Mouse (Mus musculus) layer of hippocampus, adult 11-12 months (tissue): ENCODE measurements around the gene Tbx18.
A peak's percentile ranks its signal among the peaks of the same experiment; 100 is the strongest.

Experiments used
- DNase-seq: peaks from one replicate; pipeline ENCODE4 v3.0.0; 2022; ENCODE audit warnings: low spot score

The Tbx18 gene

DNA sequence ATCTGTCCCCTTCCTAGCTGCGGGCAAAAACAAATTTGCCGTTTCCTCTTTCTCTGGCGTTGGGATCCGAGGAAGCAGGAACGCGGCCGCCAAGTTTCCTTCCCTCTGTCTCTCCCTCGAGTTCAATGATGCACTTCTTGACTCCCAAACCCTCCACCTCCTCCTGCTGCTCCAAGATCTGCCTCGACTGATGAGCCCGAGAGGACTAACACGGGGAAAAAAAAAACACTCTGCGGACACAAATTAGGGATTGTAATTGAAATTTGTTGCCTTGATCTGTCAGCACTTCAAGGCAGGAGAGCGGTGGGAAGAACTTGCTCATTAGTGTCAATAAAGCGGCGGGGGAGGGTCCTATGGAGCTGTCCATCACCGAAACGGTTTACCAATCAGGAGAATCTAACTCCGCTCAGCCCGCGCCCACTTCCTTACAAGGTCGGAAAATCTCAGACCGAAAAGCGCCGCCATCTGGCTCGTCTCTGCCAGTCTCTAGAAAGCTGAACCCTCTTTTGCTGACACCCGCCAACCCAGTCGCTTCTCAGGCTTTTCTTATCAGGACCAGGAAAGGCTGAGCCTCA is at the start of gene Tbx18:
Gene Tbx18 (minus strand): TSS at position 300 of the 575 bp plus-strand sequence.
- DNase-seq = no peak

DNA sequence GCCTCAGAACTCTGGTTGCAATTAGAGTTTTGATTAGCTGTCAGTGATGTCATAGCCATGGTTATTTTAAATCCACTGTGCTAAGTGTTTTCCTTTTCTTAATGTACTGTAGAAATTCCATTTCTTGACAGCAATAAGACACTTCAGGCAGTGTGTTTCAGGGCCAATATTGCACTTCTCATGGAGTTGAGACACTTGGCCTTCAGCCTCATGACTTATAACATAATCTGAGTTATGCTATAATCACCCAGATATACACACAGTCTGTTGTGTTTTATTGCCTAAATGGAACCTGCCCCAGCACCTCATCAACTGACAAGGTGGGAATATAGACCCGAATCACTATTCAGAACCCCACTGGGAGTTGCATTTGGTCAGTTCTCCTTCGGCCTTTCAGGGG is 42.9 kb upstream of the Tbx18 start:
- no peak for DNase-seq

DNA sequence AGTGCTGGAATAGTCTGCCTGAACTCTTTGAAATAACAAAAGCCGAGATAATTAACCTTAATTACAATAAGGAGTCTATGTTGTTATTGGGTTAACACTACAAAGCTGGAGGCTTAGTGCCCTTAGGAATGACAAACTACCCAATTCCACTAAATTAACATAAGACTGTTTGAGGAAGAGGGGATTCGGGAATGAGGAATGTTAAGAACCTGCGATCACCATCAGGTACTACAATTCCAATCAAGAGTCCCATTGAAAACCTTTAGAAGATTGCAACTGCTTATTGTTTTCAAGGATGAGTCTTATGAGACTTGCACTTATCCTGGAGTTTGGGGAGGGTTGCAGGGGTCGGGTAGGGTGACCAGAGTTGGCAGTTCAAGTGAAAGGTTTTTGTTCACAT is 24.6 kb upstream of the Tbx18 start:
- DNase-seq = no peak

DNA sequence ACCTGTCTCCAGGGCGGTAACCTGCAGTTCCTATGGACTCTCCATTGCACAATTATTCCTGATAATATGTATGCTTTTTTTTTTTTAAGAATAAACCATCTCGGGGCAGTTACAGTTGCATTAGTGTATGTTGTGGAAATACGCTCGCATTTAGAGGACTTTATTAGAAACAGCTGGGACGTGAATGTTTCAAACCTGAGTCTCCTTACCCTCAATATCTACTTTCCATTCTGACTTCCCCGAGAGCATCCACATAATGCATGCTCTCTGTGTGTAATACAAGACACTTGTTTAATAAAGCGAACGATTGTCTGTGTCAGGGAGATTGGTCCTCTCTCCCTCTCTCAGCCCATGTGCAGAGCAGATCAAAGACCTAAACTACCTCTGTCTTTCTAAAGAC is 10.5 kb upstream of the Tbx18 start:
- DNase-seq = no peak

DNA sequence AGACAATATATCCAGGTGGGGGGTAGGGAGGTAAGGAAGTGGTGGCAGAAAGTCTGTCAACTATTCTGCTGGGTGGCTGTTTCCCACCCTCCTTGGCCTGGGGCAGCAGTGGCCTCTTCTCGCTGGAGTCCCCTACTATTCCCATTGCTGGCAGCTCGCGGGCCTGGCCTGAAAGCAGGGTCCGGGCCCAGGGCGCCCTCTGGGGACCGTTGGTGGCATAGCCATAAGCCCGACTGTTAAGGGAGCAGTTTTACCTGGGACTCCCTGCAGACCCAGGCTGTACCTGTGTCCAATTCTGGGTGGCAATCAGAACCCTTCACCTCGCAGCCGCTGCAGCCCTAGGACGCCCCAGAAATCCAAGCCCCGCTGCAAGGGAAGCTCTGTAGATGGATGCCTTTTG is 9.6 kb upstream of the Tbx18 start:
- DNase-seq = peak; percentile 35

DNA sequence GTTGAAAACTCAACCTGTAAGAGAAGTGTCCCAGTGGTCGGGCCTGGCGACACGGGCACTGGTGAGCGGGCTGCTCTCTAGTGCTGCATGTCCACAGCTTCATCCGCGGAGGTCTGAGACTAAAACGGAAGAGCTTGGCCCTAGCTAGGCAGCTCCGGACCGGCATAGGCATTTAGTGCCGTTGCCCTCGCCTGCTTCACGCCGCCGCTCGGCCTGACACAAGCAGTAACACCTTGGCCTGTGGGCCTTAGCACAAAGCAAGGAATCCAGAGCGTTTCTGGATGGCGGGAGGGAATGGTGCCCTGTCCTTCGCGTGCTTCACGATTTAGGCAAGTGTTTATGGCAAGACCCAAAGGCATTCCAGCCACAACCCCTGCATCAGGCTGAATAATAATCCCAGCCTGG is 9.2 kb upstream of the Tbx18 start:
- DNase-seq = no peak

DNA sequence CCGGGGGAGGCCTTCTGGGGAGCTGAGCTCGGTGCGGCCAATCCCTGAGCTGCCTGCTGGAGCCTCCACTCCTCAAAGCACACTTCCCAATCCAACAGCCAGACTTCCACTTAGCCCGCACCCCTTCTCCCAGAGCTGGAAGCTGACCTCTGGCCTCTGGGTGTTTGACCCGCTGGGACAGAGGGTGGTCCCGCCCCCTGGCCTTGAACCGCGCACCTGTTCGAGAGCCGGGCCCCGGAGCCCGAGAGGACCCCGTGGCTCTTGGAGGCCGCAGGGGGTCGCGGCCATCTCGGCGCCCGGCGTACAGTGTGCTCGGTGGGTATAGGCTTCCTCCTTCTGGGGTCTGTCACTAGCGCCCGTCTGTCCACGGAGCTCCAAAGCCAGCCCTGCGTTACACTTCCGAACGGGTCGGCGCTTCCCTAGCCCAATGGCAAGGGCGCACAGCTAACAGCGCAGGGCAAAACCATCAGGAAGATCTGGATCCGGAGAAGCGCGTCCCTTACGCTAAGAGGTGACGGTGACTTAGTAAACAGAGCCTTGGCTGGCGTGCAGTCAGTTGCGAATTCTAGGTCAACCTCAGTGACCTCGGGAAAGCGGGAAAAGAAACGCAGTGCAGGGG is 8.6 kb upstream of the Tbx18 start:
- DNase-seq = no peak

DNA sequence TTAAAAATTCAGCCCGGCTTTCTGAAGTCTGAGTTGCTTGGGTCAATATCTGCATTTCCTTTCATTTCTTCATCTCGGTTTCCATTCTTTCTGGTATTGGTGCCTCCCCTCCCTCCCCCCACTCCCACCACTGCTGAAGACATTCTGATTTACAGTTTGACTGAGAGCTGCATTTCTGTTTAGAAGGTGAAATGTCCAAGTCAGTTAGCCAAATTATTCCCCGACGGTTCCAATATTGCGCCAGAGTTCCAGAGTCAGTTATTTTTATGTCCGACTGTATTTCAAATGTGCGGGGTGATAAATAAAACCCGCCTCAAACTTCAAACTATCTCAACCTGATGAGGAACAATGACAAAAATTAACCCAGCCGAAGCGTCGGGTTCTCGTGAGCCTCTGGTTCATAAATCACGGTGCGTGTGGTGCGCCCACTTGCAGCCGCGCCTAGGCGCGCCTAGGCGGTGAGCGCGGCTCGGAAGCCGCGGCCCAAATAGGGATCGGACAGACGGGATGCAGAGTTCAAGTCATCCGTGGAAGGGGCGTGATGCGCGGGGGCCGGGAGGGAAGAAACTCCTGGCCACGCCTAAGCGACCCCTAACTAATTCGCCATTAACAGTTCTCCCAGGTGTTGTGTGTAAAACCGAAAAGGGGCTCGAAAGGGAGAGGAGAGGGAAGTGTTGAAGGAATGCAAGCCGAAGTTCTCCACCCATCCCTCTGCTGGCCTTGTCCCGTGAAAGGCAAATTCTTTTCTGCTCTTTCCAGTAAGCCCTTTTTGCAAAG is 7.9 kb upstream of the Tbx18 start:
- DNase-seq = no peak

DNA sequence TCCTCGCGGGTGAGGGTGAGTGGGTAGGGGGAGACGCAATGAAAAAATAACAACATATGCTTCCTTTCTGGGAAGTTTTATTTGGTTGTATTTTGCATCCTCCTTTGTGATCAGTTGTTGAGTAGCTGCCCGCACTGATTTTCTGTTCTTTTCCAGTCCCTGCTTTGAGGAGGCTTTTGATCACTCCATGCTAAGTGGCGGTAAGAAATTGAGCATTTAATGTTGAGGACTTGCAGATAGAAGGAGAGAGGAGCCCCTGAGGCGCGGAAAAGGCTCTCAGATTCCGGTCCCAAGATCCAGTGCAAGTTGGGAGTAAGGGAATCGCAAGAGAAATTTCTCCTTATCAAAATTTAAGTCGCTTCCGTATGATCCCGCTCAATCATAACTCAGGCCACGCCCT is 7.1 kb upstream of the Tbx18 start:
- no peak for DNase-seq

DNA sequence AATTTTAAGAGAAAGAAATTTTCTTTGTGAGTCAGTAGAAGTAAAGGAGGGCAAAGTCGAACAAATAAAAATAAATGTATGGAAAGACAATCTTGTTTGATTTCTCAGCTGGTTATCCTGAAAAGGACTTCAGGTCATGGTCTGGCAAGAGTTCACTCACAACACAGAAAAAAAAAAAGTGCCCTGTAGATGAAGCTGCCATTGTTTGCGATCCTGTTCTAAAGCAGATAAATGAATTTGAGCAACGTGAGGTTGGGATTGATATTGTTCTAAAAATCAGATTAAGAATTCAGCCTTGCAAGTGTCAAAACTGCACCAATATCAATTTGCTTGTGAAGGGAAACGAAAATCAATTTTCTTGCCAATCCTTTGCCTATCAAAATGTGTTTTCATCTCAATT is 6.2 kb upstream of the Tbx18 start:
- no peak for DNase-seq

DNA sequence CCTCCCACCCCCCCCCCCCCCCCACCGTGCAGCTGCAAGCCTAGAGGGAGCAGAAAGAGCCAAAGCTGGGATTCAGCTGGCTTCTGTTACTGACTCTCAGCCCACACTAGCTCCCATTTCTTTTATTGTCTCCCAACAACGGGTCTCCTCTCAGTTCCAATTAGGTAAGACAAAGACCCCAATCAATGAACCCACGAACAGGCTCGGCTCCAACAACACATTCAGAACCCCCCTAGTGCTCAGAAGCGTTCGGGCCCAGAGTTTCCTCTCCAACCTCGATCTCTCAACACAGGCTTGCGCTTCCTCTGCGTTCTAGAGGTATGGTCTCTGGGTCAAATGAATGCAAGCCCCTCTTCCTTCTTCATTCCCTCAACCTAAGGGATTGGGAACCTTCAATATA is 4.0 kb upstream of the Tbx18 start:
- no peak for DNase-seq

DNA sequence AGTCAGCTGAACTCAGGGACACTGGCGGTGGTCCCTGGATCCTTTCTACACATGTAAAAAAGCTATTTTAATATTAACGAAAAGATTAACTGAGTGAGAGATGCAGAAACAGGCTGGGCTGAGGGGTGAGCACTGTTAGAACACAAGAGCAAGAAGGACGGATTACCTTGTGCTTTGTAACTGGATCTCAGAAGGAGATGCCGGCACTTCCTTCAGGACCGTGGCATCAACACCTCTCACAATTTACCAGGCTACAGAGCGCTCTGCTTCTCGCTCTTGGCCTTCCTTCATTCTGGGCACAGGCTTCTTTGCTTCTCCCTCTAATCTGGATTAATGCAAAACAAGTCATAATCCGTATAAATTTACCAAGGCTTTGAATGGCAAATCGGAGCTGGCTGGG is 3.6 kb upstream of the Tbx18 start:
- no peak for DNase-seq

DNA sequence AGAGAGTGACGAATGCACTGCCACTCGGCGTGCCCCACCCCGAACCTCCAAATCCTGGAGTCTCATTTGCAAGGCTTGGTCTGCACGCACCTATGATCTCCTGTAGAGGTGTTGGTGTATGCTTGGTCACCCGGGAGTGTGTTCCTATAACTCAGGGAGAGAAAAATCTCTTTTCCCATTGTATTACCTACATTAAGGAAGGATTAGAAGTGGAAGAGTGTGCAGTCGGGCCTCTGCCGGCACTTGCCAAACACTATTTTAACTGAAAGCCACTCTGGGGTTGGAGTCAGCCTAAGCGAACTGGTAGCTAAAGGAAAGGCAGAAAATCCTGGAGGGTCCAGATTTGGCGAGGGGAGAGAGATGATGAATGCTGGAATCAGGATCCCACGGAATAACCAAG is 2.7 kb upstream of the Tbx18 start:
- DNase-seq = no peak

DNA sequence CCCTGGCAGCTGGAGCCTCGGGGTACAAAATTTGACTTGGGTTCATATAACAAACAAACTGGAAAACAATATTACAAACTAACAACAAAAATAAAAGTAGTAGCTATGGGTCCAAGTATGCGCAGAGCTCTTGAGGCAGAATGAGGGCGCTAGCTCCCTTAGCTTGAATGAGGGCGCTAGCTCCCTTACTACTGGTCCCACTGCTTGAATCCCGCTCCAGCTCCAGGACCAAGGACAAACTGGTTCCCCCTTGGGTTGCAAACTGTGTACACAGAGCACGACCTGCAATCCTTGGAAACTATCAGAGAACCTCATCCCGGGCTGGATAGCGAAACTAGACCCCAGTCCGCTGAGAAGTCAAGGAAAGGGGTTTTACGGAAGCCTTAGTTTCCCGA is 2.2 kb upstream of the Tbx18 start:
- DNase-seq = no peak

DNA sequence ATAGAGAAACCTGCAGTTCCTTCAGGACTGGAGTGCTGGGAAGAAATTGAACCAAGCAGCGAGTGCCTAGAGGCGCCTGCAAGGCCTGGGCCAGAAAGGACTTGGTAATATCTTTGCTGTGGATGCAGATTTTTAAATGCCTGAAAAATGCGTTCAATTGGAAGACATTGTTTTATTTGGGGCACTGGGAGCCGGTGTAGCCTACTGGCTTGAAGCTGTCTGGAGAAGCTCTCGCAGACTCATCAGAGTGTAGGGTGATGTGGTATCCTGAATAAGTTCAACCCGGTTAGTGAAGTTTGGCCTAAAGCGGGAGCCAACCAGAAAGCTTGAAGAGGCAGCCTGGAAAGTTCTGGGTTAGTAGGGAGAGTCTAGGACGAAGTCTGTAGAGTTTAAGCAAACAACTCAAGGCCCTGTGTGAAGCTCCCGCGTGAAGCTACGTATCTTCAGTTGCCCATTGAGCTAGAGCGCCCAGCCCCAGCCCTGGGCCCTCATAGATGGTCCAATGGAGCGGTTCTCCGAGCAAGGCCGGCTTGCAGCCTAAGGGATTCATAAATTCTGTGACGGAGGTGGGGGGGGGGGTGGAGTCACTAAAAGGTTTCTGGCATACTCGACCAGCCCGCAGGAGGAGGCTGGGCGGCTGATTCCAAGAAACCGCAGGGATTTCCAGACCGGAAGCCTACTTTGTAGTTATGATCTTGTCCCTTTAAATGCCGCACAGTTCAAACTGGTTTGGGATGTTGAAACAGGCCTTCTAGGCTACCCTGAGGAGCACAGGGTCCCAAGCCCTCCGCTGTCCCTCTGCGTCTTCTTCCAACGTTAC is 1.6 kb upstream of the Tbx18 start:
- DNase-seq = no peak

DNA sequence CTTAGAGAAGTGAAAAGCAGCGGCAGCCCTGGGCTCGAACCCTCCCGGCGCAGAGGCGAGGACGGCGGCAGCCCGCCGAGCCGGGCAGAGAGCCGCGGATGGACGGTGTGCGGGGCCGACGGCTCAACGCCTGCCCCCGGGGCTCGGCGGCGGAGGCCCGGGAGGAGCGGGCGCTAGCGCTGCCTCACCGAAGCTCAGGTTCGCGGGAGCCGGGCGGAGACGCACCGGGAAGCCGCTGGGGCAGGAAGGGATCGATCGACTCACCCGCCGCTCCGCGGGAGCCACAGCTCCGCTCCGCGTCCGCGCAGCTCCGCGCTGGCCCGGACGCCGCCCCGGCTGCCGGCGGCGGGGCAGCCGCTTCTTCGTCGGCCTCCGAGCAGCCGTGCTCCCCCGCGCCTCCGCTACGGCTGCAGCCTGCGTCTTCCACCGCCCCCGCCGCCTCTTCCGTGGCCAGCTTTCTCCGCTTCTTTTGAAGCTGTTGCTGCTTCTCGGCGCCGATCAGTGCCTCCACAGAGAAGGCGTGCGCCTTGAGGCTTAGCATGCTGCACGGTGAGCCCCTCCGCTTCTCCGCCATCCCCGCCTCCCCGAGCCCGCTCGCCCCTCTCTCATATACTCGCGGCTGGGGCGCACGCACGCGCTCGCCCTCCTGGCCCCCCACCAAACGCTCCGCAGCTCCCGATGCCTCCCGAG is 644 bp downstream of the Tbx18 start:
- DNase-seq = no peak

DNA sequence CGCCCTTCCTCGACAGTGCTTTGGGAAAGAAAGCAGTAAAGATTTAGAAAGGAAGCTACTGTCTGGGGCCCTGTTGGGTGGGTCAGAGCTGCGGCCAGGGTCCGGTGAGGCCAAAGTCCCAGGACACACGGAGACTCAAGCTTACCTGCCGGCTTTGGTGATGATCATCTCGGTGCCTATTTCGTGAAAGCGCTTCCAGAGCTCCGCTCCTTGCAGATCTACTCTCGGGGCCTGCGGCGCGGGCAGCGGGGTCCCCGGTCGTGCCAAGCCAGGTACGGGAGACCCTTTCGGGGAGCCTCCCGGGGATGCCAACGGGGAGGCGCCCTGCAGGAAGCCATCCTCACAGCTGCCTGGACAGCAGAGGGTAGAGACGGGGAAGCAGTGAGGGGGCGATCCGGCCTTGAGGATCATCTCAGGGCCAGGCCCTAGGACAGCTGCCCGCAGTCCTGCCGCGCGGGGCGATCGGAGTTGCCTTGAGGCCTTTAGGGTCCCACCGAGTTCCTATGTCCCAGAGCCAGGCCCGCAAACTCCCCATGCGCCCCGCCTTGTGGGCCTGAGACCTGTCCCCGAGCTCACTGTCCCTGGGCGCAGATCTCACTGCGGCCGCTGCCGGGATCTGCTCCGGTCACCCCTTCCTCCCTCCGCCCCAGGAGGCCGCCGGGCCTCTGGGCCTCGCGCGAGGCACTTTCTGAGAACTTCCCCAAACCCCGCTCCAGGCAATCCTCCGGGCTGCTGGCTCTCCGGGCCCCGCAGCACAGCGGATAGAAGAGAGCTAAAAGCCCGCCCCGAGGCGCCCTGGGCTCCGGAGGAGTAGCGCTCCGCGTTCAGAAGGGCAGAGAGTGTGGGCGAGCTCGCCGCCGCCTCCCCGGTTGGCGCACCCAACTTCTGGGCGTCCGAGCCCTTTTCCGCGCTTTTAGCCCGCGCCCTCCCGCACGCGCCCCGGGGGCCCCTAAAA is 1.5 kb downstream of the Tbx18 start:
- DNase-seq = no peak

DNA sequence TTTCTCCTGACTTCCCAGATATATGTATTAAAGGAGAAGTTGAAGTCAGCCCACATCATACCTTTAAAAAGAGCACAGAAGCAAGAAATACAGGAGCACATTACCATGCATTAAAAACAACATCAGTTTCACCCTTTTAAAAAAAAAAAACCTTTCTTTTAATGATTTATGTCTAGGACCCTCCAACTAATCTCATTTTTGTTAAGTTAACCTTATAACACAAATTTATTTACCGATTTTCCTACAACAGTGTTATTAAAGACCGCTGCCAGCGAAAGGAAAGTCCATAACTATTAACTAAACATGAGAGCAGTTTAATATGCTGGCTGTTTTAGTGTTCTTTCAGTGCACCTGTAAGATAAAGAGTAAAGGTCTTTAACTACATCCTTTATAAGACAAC is 3.0 kb downstream of the Tbx18 start:
- DNase-seq = no peak

DNA sequence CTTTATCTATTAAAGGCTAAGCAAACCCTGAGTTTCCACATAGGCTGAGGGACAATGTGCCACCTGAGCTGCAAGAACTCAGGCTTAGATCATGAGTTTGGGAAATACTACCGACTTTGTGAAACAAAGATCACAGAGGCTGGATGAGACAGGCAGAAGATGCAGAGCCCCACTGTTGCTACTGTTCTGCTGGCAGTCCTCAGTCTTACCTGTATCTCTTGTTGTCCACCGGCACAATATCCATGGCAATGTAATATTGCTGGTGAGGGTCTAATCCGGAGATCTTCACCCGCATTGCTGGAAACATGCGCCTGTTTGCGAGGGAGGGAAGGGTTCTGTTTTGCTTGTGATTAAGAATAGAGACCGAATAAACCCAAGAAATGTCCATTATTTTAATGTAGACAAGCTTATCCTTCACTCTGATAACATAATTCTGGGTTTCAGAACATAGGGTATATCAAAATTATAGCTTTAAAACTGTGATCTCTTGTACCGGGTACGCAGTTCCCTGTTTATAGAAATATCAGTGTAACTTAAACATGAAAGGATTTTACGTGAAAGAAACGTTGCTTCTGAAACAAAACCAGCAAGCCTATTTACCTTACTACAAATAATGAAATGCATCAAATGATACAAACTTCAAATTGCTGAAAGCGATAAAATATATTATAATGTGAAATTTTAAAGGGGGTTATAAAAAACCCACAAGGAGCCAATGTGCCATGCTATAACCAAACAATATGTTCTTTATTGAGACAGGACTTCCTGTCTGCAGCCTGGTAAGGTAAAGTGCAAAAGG is 3.7 kb downstream of the Tbx18 start:
- DNase-seq = no peak

DNA sequence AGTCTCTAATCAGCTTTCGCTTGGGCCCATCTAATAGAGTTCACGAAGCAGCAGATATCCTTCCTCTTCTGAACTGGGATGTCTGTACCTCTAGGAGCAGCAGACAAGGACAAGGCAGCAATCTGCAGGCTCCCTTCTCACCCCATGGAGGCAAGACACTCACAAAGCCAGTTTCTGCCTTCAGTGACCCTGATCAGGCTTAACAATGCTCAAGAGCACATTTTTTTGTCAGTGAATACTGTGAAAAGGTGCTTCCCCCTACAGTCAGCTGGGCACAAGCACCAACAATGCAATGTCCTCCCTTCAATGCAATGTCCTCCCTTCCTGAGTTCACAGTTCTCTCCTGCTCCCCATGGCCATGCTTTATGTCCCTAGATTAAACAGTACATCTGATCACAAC is 9.3 kb downstream of the Tbx18 start:
- DNase-seq = no peak
